Mouse (Mus musculus) hindlimb bud, embryonic 11.5 days (tissue): ENCODE measurements around the gene Tcte2.

Source experiments
- DNase-seq: peaks from one replicate; pipeline ENCODE4 v3.0.0-alpha.2; 2012; ENCODE audit warnings: low read depth, low spot score; ENCODE audit errors: extremely low spot score

Tcte2 gene

GRCm38 (mm10) chr17:13722434-13722833 lies 39.2 kb downstream of the Tcte2 start:
- DNase-seq = no peak

GRCm38 (mm10) chr17:13721372-13721771 lies 40.3 kb downstream of the Tcte2 start:
- no peak for DNase-seq

GRCm38 (mm10) chr17:13720187-13720586 lies 41.4 kb downstream of the Tcte2 start:
- no peak for DNase-seq

- no peak for DNase-seq
Observed at GRCm38 (mm10) chr17:13717428-13717827, 44.2 kb downstream of the Tcte2 start.

GRCm38 (mm10) chr17:13716336-13716735 lies 45.3 kb downstream of the Tcte2 start:
- no peak for DNase-seq

GRCm38 (mm10) chr17:13715511-13715910 lies 46.1 kb downstream of the Tcte2 start:
- DNase-seq = no peak

GRCm38 (mm10) chr17:13714654-13715053 lies 47.0 kb downstream of the Tcte2 start:
- DNase-seq = no peak

GRCm38 (mm10) chr17:13714128-13714527 lies 47.5 kb downstream of the Tcte2 start:
- DNase-seq = no peak

- no peak for DNase-seq
Observed at GRCm38 (mm10) chr17:13712518-13712917, 49.1 kb downstream of the Tcte2 start.

- no peak for DNase-seq
Observed at GRCm38 (mm10) chr17:13712116-13712515, 49.5 kb downstream of the Tcte2 start.

- no peak for DNase-seq
Observed at GRCm38 (mm10) chr17:13711173-13711572, 50.5 kb downstream of the Tcte2 start.

- no peak for DNase-seq
Observed at GRCm38 (mm10) chr17:13705481-13705921, 56.1 kb downstream of the Tcte2 start.

GRCm38 (mm10) chr17:13703611-13704320 lies 57.9 kb downstream of the Tcte2 start:
- DNase-seq = no peak

GRCm38 (mm10) chr17:13700131-13701016 lies 61.3 kb downstream of the Tcte2 start:
- DNase-seq = peak; percentile 22

GRCm38 (mm10) chr17:13699716-13700115 lies 61.9 kb downstream of the Tcte2 start:
- DNase-seq = no peak

- DNase-seq = no peak
Observed at GRCm38 (mm10) chr17:13698194-13698593, 63.4 kb downstream of the Tcte2 start.

- DNase-seq = no peak
Observed at GRCm38 (mm10) chr17:13697646-13698045, 64.0 kb downstream of the Tcte2 start.

GRCm38 (mm10) chr17:13695881-13696280 lies 65.7 kb downstream of the Tcte2 start:
- no peak for DNase-seq

GRCm38 (mm10) chr17:13695211-13695610 lies 66.4 kb downstream of the Tcte2 start:
- no peak for DNase-seq

GRCm38 (mm10) chr17:13694181-13694580 lies 67.4 kb downstream of the Tcte2 start:
- DNase-seq = no peak

- DNase-seq = no peak
Observed at GRCm38 (mm10) chr17:13687656-13688055, 74.0 kb downstream of the Tcte2 start.

GRCm38 (mm10) chr17:13687086-13687485 lies 74.5 kb downstream of the Tcte2 start:
- DNase-seq = no peak
